Mouse (Mus musculus) embryonic facial prominence, embryonic 11.5 days (tissue): ENCODE measurements around the gene Adamts17. TPM values are rescaled to one million over a fixed set of nuclear protein-coding genes. Genes with fewer than 3 reads are reported as not detected.

Source experiments
- ATAC-seq: fragments of 200-750 bp; cut with Nextera tagmentation; replicated peaks from 2 replicates; pipeline ENCODE4 v1.8.0; 2017; ENCODE audit warnings: low read depth; ENCODE audit not compliant: insufficient number of reproducible peaks, low FRiP score, low TSS enrichment
- DNase-seq: peaks from one replicate; pipeline ENCODE4 v3.0.0-alpha.2; 2015; ENCODE audit warnings: low spot score
- H3K27ac ChIP-seq: fragments of 300-500 bp; sonication (generic); replicated peaks from 2 replicates; pipeline ENCODE4 v1.5.1; 2014; ENCODE audit warnings: mild to moderate bottlenecking, low read depth, low read length, control low read depth
- H3K27me3 ChIP-seq: fragments of 300-500 bp; sonication (generic); 2 replicates; pipeline ENCODE4 v1.6.1; 2014; ENCODE audit warnings: mild to moderate bottlenecking, low read length, moderate library complexity, mixed read lengths; ENCODE audit not compliant: control insufficient read depth, insufficient read depth
- H3K36me3 ChIP-seq: fragments of 300-500 bp; sonication (generic); replicated peaks from 2 replicates; pipeline ENCODE4 v1.6.1; 2014; ENCODE audit warnings: low read depth, mild to moderate bottlenecking, low read length, moderate library complexity, mixed read lengths; ENCODE audit not compliant: control insufficient read depth, insufficient read depth
- H3K4me1 ChIP-seq: fragments of 300-500 bp; sonication (generic); 2 replicates; pipeline ENCODE4 v1.6.1; 2014; ENCODE audit warnings: low read length, mixed read lengths; ENCODE audit not compliant: control insufficient read depth, insufficient read depth
- H3K4me2 ChIP-seq: fragments of 300-500 bp; sonication (generic); 2 replicates; pipeline ENCODE4 v1.6.1; 2014; ENCODE audit warnings: low read depth, mild to moderate bottlenecking, control low read depth, low read length, moderate library complexity
- H3K4me3 ChIP-seq: fragments of 300-500 bp; sonication (generic); 2 replicates; pipeline ENCODE4 v1.5.1; 2014; ENCODE audit warnings: low read depth, low read length, control low read depth
- H3K9ac ChIP-seq: fragments of 300-500 bp; sonication (generic); replicated peaks from 2 replicates; pipeline ENCODE4 v1.6.1; 2014; ENCODE audit warnings: mild to moderate bottlenecking, control low read depth, low read length
- H3K9me3 ChIP-seq: fragments of 300-500 bp; sonication (generic); replicated peaks from 2 replicates; pipeline ENCODE4 v1.6.1; 2016; ENCODE audit warnings: mild to moderate bottlenecking, low read length, inconsistent platforms, mixed read lengths; ENCODE audit not compliant: control insufficient read depth
- WGBS: fragments of 180-500 bp; shearing (Covaris S2); extraction: QIAGEN DNeasy Blood & Tissue Kit; methylation state at CpG from one replicate; pipeline ENCODE4 v1.1.7; 2014; 5-methylcytosine and 5-hydroxymethylcytosine counted together
- polyA plus RNA-seq: library from polyadenylated mRNA; unstranded; fragments of >200 nt; fragmentation: Nextera tagmentation; extraction: Ambion mirVana; gene quantifications from 2 replicates; pipeline ENCODE4 v1.2.1, GENCODE M21; 2014

Adamts17 gene
- polyA plus RNA-seq, 1 experiment from 2014 or later, result 3.0 TPM

GRCm38 (mm10) chr7:66967206-66967919, 127.8 kb downstream of the Adamts17 start:
- H3K9ac ChIP-seq, result no peak overlapping the region

GRCm38 (mm10) chr7:66968661-66969060, 129.1 kb downstream of the Adamts17 start:
- no peak for ATAC-seq
- no peak overlapping the region for H3K4me2 ChIP-seq
- DNase-seq, result no peak
- H3K36me3 ChIP-seq, result no peaks in the 10 kb centered on the region
- no peak overlapping the region for H3K27ac ChIP-seq
- no peaks in the 10 kb centered on the region; the same call in 1 of the 2 replicates for H3K4me1 ChIP-seq
- WGBS, result 82% methylated on average over 6 of the region's 6 CpGs
- H3K9ac ChIP-seq, result no peak overlapping the region
- no peaks in the 10 kb centered on the region for H3K9me3 ChIP-seq
- no peaks in the 10 kb centered on the region for H3K27me3 ChIP-seq
- H3K4me3 ChIP-seq, result no peak overlapping the region

More at GRCm38 (mm10) chr7:66967206-66967919, 127.8 kb downstream of the Adamts17 start:
- H3K27ac ChIP-seq, result no peak overlapping the region
- WGBS, result 68% methylated on average over 8 of the region's 8 CpGs
- no peak overlapping the region for H3K4me2 ChIP-seq
- H3K9me3 ChIP-seq, result no peaks in the 10 kb centered on the region
- no peaks in the 10 kb centered on the region; the same call in 1 of the 2 replicates for H3K4me1 ChIP-seq
- H3K36me3 ChIP-seq, result no peaks in the 10 kb centered on the region
- no peaks in the 10 kb centered on the region for H3K27me3 ChIP-seq
- DNase-seq, result no peak
- ATAC-seq, result no peak
- H3K4me3 ChIP-seq, result no peak overlapping the region

GRCm38 (mm10) chr7:66969199-66969598, 129.7 kb downstream of the Adamts17 start:
- DNase-seq, result no peak
- no peak overlapping the region for H3K4me2 ChIP-seq
- ATAC-seq, result no peak
- no peaks in the 10 kb centered on the region for H3K27me3 ChIP-seq
- no peaks in the 10 kb centered on the region for H3K36me3 ChIP-seq
- 54% methylated on average over 2 of the region's 2 CpGs for WGBS
- H3K27ac ChIP-seq, result no peak overlapping the region
- no peaks in the 10 kb centered on the region for H3K9me3 ChIP-seq
- H3K4me3 ChIP-seq, result no peak overlapping the region
- H3K4me1 ChIP-seq, result no peaks in the 10 kb centered on the region; the same call in 1 of the 2 replicates
- no peak overlapping the region for H3K9ac ChIP-seq

- DNase-seq (no peak), ATAC-seq (no peak)
- Histone ChIP-seq H3K4me2 (no peak overlapping the region), H3K27ac (no peak overlapping the region), H3K4me3 (no peak overlapping the region), H3K9ac (no peak overlapping the region), H3K36me3 (no peaks in the 10 kb centered on the region), H3K9me3 (no peaks in the 10 kb centered on the region), H3K4me1 (no peaks in the 10 kb centered on the region; the same call in 1 of the 2 replicates), H3K27me3 (no peaks in the 10 kb centered on the region)
- 90% methylated on average over 2 of the region's 2 CpGs for WGBS
Measured at GRCm38 (mm10) chr7:66970235-66970634, 130.7 kb downstream of the Adamts17 start.

- Histone ChIP-seq H3K9me3 (no peaks in the 10 kb centered on the region), H3K4me3 (no peak overlapping the region), H3K9ac (no peak overlapping the region), H3K27me3 (no peaks in the 10 kb centered on the region), H3K36me3 (no peaks in the 10 kb centered on the region), H3K4me1 (no peaks in the 10 kb centered on the region; the same call in 1 of the 2 replicates), H3K27ac (no peak overlapping the region), H3K4me2 (no peak overlapping the region)
- ATAC-seq, result no peak
- 71% methylated on average over 2 of the region's 2 CpGs for WGBS
- DNase-seq, result no peak
Measured at GRCm38 (mm10) chr7:66970974-66971373, 131.4 kb downstream of the Adamts17 start.

- no peak overlapping the region for H3K27ac ChIP-seq
- no peak overlapping the region for H3K4me2 ChIP-seq
- no peaks in the 10 kb centered on the region for H3K27me3 ChIP-seq
- no peaks in the 10 kb centered on the region for H3K36me3 ChIP-seq
- H3K9ac ChIP-seq, result no peak overlapping the region
- H3K9me3 ChIP-seq, result no peaks in the 10 kb centered on the region
- WGBS, result 60% methylated on average over 10 of the region's 10 CpGs
- H3K4me3 ChIP-seq, result no peak overlapping the region
- H3K4me1 ChIP-seq, result no peaks in the 10 kb centered on the region
- DNase-seq, result no peak
- ATAC-seq, result no peak
Measured at GRCm38 (mm10) chr7:66974859-66975258, 135.3 kb downstream of the Adamts17 start.

GRCm38 (mm10) chr7:66976371-66976770, 136.8 kb downstream of the Adamts17 start:
- no peak overlapping the region for H3K4me3 ChIP-seq
- H3K27ac ChIP-seq, result no peak overlapping the region
- H3K4me2 ChIP-seq, result no peak overlapping the region
- no peaks in the 10 kb centered on the region for H3K9me3 ChIP-seq
- no peak overlapping the region for H3K9ac ChIP-seq
- H3K4me1 ChIP-seq, result no peaks in the 10 kb centered on the region
- 94% methylated on average over 9 of the region's 9 CpGs for WGBS
- no peak for DNase-seq
- ATAC-seq, result no peak
- no peaks in the 10 kb centered on the region for H3K36me3 ChIP-seq
- H3K27me3 ChIP-seq, result no peaks in the 10 kb centered on the region

GRCm38 (mm10) chr7:66981591-66981990, 142.1 kb downstream of the Adamts17 start:
- Histone ChIP-seq H3K4me2 (no peak overlapping the region), H3K9me3 (no peaks in the 10 kb centered on the region; the same call in 1 of the 2 replicates), H3K4me1 (no peaks in the 10 kb centered on the region), H3K4me3 (no peak overlapping the region), H3K27ac (no peak overlapping the region), H3K27me3 (no peaks in the 10 kb centered on the region), H3K36me3 (no peaks in the 10 kb centered on the region), H3K9ac (no peak overlapping the region)
- DNase-seq (no peak), ATAC-seq (no peak)
- 83% methylated on average over 6 of the region's 6 CpGs for WGBS
